Mouse (Mus musculus) lung, postnatal 14 days (tissue): ENCODE measurements around the gene Decr2.
"Not testable (repeated sequence)": the region's sequence is repeated elsewhere in the genome, so short reads cannot be mapped to it uniquely, and the experiment has no call there.

Experiments
- DNase-seq: peaks from one replicate; pipeline ENCODE4 v3.0.0; 2021

The Decr2 gene

GRCm38 (mm10) chr17:26113181-26113948 is 23.2 kb upstream of the Decr2 start, which contains the start of gene Tmem8:
Gene Tmem8 (plus strand): TSS chr17:26113299.
- peak; percentile 70 for DNase-seq

- DNase-seq, result no peak
Observed at GRCm38 (mm10) chr17:26112751-26113150, 22.6 kb upstream of the Decr2 start.

GRCm38 (mm10) chr17:26111722-26112121 is 21.6 kb upstream of the Decr2 start:
- DNase-seq, result no peak

- no peak for DNase-seq
Observed at GRCm38 (mm10) chr17:26111024-26111423, 20.9 kb upstream of the Decr2 start.

GRCm38 (mm10) chr17:26110156-26110555 is 20.0 kb upstream of the Decr2 start:
- no peak for DNase-seq

- no peak for DNase-seq
Observed at GRCm38 (mm10) chr17:26105619-26106018, 15.5 kb upstream of the Decr2 start.

- no peak for DNase-seq
Observed at GRCm38 (mm10) chr17:26101478-26101877, 11.3 kb upstream of the Decr2 start.

- no peak for DNase-seq
Observed at GRCm38 (mm10) chr17:26100166-26100565, 10.0 kb upstream of the Decr2 start.

GRCm38 (mm10) chr17:26099316-26099715 is 9.2 kb upstream of the Decr2 start:
- DNase-seq, result not testable (repeated sequence)

GRCm38 (mm10) chr17:26098461-26098860 is 8.3 kb upstream of the Decr2 start:
- no peak for DNase-seq

- DNase-seq, result peak; percentile 34
Observed at GRCm38 (mm10) chr17:26095121-26095740, 5.1 kb upstream of the Decr2 start, which contains the start of gene Nme4. Gene Nme4 (minus strand): TSS chr17:26095602.

GRCm38 (mm10) chr17:26094531-26095110 is 4.5 kb upstream of the Decr2 start:
- no peak for DNase-seq

- no peak for DNase-seq
Observed at GRCm38 (mm10) chr17:26087059-26087564, 3.0 kb downstream of the Decr2 start.

GRCm38 (mm10) chr17:26080867-26081266 is 9.3 kb downstream of the Decr2 start:
- no peak for DNase-seq

GRCm38 (mm10) chr17:26078851-26079250 is 11.3 kb downstream of the Decr2 start:
- no peak for DNase-seq

GRCm38 (mm10) chr17:26075246-26075645 is 14.9 kb downstream of the Decr2 start:
- no peak for DNase-seq

GRCm38 (mm10) chr17:26070136-26070535 is 20.0 kb downstream of the Decr2 start:
- no peak for DNase-seq

GRCm38 (mm10) chr17:26068831-26069739 is 21.1 kb downstream of the Decr2 start, which contains the start of gene Rab11fip3:
Gene Rab11fip3 (minus strand): TSS chr17:26069555.
- peak; percentile 81 for DNase-seq

- DNase-seq, result peak; percentile 14
Observed at GRCm38 (mm10) chr17:26068024-26068830, 21.9 kb downstream of the Decr2 start.

- DNase-seq, result no peak
Observed at GRCm38 (mm10) chr17:26066488-26067020, 23.6 kb downstream of the Decr2 start.

- no peak for DNase-seq
Observed at GRCm38 (mm10) chr17:26064916-26065315, 25.2 kb downstream of the Decr2 start.
